Mouse (Mus musculus) thymus, adult 2 months (tissue): ENCODE measurements at regions not wholly inside any gene's neighbourhood (a gene's known extent, or its start where the extent isn't known, plus 50 kb on each side); places are given as distances from the start of the nearest gene placed in this dataset.

ENCODE experiments used
- DNase-seq: peaks from one replicate; pipeline ENCODE4 v3.0.0; 2021
- H3K27ac ChIP-seq: fragments of 200-500 bp; 2 replicates; pipeline ENCODE4 v1.5.1; 2012; ENCODE audit warnings: low read length, control low read depth; ENCODE audit not compliant: control insufficient read depth, insufficient read depth
- H3K27me3 ChIP-seq: fragments of 200-500 bp; 2 replicates; pipeline ENCODE4 v1.6.1; 2012; ENCODE audit warnings: mild to moderate bottlenecking, low read length, moderate library complexity, mixed read lengths; ENCODE audit not compliant: control insufficient read depth, insufficient read depth
- H3K36me3 ChIP-seq: fragments of 200-500 bp; 2 replicates; pipeline ENCODE4 v1.6.1; 2012; ENCODE audit warnings: mild to moderate bottlenecking, low read length, moderate library complexity; ENCODE audit not compliant: control insufficient read depth, insufficient read depth
- H3K4me1 ChIP-seq: fragments of 200-500 bp; replicated peaks from 2 replicates; pipeline ENCODE4 v1.6.1; 2012; ENCODE audit warnings: low read length; ENCODE audit not compliant: control insufficient read depth, insufficient read depth
- H3K4me3 ChIP-seq: fragments of 200-500 bp; 2 replicates; pipeline ENCODE4 v1.5.1; 2012; ENCODE audit warnings: mild to moderate bottlenecking, low read length, control low read depth, moderate library complexity; ENCODE audit not compliant: control insufficient read depth, insufficient read depth
- CTCF ChIP-seq: fragments of 200-500 bp; IDR thresholded peaks from 2 replicates; pipeline ENCODE4 v1.5.1; 2012; ENCODE audit warnings: mild to moderate bottlenecking, control low read depth, low read length, moderate library complexity, borderline replicate concordance; ENCODE audit not compliant: control insufficient read depth, poor library complexity, insufficient read depth; ENCODE audit errors: extremely low read depth
- POLR2A ChIP-seq: fragments of 200-500 bp; IDR thresholded peaks from 2 replicates; pipeline ENCODE4 v1.6.1; 2012; ENCODE audit warnings: mild to moderate bottlenecking, low read length, control low read depth, moderate library complexity; ENCODE audit not compliant: control insufficient read depth, poor library complexity, insufficient read depth; ENCODE audit errors: extremely low read depth
- WGBS: fragments of 180-500 bp; shearing (Covaris S2); methylation state at CpG from one replicate; pipeline ENCODE4 v1.1.7; 2018; 5-methylcytosine and 5-hydroxymethylcytosine counted together

GRCm38 (mm10) chr10:16619584-16619983 is 1103.4 kb upstream of the Cited2 start:
- 100% methylated on average over 2 of the region's 2 CpGs for WGBS
- DNase-seq = no peak
- TF ChIP-seq POLR2A (no peak), CTCF (no peak)
- Histone ChIP-seq H3K4me1 (no peaks in the 10 kb centered on the region), H3K27me3 (no peaks in the 10 kb centered on the region), H3K27ac (no peak overlapping the region), H3K36me3 (no peaks in the 10 kb centered on the region), H3K4me3 (no peak overlapping the region)

DNA sequence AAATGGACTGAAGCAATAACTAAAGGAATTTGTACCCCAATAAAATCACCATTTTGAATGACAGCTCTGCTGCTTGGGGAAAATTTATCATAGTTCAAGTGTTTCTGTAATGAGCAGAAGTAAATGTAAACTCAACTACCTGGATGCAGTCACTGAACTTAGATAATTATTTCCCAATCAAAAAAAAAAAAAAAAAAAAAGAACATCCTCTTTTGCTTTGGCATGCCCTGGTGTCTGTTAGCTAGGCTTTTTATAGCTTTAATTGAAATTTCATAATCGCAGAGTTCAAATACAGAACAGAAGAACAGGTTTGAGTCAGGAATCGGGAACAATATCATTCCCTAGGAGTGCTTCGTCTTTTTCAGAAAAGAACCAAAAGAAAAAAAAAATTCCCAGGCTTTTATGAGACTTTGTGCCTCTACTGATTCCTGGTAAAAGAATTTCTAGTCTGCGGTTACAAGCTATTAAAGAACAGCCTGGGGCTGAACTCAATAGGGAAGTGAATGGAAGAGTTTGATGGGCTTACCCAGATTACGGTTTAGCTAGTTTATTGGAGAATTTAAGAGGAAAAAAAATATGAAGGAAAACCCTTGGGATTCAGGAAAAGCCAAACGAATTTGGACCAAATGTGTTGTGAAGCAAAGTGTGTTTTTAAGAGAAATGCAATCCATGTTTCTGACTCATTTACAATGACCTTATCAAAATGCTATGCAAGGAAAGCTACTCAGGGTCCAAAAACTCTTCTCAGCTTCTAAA is 1102.0 kb upstream of the Cited2 start:
- no peaks in the 10 kb centered on the region for H3K4me1 ChIP-seq
- no peaks in the 10 kb centered on the region for H3K27me3 ChIP-seq
- TF ChIP-seq POLR2A = no peak
- TF ChIP-seq CTCF = no peak
- DNase-seq = no peak
- H3K27ac ChIP-seq = no peak overlapping the region
- H3K4me3 ChIP-seq = no peak overlapping the region
- 88% methylated on average over 6 of the region's 6 CpGs for WGBS
- H3K36me3 ChIP-seq = no peaks in the 10 kb centered on the region

DNA sequence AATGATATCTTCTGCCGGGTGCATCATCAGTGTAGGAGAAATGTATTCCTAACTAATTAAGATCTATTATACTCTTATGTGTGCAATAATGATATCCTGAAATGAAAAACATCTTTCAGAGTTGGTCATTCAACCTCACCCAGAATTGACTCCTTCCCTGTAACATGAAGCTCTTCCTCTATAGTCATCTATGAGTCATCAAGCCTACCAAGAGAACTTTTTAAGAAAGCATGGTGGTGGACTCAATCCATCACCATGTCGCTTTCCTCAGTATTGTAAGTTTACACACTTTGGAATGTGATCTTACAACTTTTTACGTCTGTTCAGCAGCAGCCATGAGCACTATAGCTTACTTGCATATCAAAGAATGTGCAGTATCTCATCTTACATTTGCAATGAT is 1100.2 kb upstream of the Cited2 start:
- no peaks in the 10 kb centered on the region for H3K36me3 ChIP-seq
- TF ChIP-seq POLR2A = no peak
- no peak for TF ChIP-seq CTCF
- H3K27ac ChIP-seq = no peak overlapping the region
- no peaks in the 10 kb centered on the region for H3K4me1 ChIP-seq
- H3K27me3 ChIP-seq = no peaks in the 10 kb centered on the region
- 94% methylated on average over 3 of the region's 3 CpGs for WGBS
- no peak overlapping the region for H3K4me3 ChIP-seq
- no peak for DNase-seq

DNA sequence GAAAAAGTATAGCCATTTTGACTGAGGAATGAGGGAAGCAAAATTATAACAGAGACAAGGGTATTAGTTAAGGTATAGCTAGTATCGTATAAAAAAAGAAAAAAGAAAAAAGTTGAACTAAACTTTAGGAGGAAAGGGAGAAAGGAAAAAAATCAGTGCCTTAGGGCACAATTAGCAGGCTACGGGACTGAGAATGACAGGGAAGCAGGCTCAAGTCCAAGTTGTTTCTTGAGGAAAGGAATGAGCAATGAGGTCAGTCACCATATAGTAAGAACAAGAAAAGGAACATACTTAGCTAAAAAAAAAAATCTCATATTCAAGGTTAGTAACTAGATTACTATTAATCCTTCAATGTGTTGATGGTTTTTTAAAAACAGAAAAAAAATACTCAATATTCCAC is 1089.8 kb upstream of the Cited2 start:
- no peaks in the 10 kb centered on the region for H3K36me3 ChIP-seq
- no peak overlapping the region for H3K4me3 ChIP-seq
- no peaks in the 10 kb centered on the region for H3K4me1 ChIP-seq
- H3K27me3 ChIP-seq = no peaks in the 10 kb centered on the region
- DNase-seq = no peak
- TF ChIP-seq POLR2A (no peak), CTCF (no peak)
- 91% methylated on average over 2 of the region's 2 CpGs for WGBS
- no peak overlapping the region for H3K27ac ChIP-seq

GRCm38 (mm10) chr10:16635463-16635862 is 1087.6 kb upstream of the Cited2 start:
- Histone ChIP-seq H3K4me1 (no peaks in the 10 kb centered on the region), H3K27me3 (no peaks in the 10 kb centered on the region), H3K36me3 (no peaks in the 10 kb centered on the region), H3K4me3 (no peak overlapping the region), H3K27ac (no peak overlapping the region)
- DNase-seq = no peak
- WGBS = over 99% methylated on average over 2 of the region's 2 CpGs
- TF ChIP-seq CTCF = no peak
- TF ChIP-seq POLR2A = no peak

- H3K4me1 ChIP-seq = no peaks in the 10 kb centered on the region
- no peak for DNase-seq
- H3K27ac ChIP-seq = no peak overlapping the region
- no peaks in the 10 kb centered on the region for H3K36me3 ChIP-seq
- no peak for TF ChIP-seq POLR2A
- TF ChIP-seq CTCF = no peak
- H3K27me3 ChIP-seq = no peaks in the 10 kb centered on the region
- no peak overlapping the region for H3K4me3 ChIP-seq
Measured at GRCm38 (mm10) chr10:16637006-16637405, 1086.0 kb upstream of the Cited2 start.

- Histone ChIP-seq H3K4me3 (no peak overlapping the region), H3K36me3 (no peaks in the 10 kb centered on the region), H3K27ac (no peak overlapping the region), H3K27me3 (no peaks in the 10 kb centered on the region), H3K4me1 (no peaks in the 10 kb centered on the region)
- no peak for TF ChIP-seq POLR2A
- no peak for TF ChIP-seq CTCF
- WGBS = 52% methylated on average over 2 of the region's 2 CpGs
- DNase-seq = no peak
Measured at GRCm38 (mm10) chr10:16638111-16638510, 1084.9 kb upstream of the Cited2 start.
